Mouse (Mus musculus) cerebellum, postnatal 14 days (tissue): ENCODE data around the gene Itga10.
"Not testable (repeated sequence)": the region's sequence is repeated elsewhere in the genome, so short reads cannot be mapped to it uniquely, and the experiment has no call there.

ENCODE experiments used
- DNase-seq, 2 experiments: peaks; one replicate each; pipeline ENCODE4 v3.0.0; 2021; ENCODE audit warnings: mixed read lengths in 2 of 2

Itga10 gene

GRCm38 (mm10) chr3:96645018-96645649, at the start of gene Itga10:
TSS of gene Itga10 (plus strand) at chr3:96645584.
- peak; percentile 66 to 82 for DNase-seq

GRCm38 (mm10) chr3:96595661-96596060, 49.7 kb upstream of the Itga10 start:
- DNase-seq: peak; percentile 58

DNA sequence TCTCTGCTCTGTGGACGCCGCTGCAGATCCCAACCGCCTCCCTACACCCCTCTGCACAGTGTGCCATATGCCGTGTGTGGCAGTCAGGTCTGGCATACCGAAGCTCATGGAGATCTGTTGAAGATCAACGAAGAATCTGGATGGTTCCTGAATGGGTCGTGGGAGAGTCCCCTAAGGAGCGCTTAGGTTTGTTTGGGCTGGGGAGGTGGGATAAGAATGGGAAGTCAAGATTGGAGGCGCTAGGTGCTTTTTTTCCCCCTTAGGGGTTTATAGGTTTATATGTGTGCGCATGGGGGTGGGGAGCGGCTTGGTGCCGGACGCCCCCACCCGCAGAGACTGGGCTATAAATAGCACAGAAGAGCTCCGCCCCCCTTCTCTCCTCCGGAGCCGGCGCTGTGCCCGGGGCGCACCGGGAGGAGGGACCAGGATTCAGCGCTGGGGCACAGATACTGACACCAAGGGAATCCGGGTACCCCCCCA, 49.1 kb upstream of the Itga10 start, which contains the start of gene Ankrd34a:
Gene Ankrd34a, plus strand, starts transcription at position 409 of the 480 bp plus-strand sequence.
- peak; percentile 91 to 94 for DNase-seq

DNA sequence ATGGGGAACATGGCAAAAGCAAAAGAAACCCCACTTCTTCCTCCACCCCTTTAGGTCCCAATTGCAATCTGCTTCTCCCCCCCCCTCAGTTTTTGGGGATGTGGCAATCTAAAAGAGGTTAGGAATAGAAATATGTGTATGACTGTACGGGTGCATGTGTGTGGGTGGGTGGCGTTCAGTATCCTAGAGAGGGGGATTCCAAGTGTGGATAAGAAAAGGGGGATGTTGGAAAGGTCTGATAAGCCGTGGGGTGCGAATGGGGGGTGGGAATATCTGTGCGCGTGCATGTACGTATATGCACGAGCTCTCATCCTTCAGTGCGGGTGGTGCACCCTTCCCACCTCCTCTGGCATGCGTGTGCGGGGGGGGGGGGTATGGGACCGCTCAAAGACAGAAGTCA, 48.5 kb upstream of the Itga10 start:
- DNase-seq: peak; percentile 53 to 57

DNA sequence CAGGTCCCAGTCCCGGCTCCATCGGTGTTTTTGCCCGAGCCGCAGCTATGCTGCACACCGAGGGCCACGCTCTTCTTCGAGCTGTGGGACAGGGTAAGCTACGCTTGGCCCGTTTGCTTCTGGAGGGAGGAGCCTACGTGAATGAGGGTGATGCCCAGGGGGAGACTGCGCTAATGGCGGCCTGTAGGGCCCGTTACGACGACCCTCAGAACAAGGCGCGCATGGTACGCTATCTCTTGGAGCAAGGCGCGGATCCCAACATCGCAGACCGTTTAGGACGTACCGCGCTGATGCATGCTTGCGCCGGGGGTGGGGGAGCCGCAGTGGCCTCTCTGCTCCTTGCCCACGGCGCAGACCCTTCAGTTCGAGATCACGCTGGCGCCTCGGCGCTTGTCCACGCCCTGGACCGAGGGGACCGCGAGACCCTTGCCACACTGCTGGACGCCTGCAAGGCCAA, 47.9 kb upstream of the Itga10 start:
- DNase-seq: peak; percentile 59 to 63

DNA sequence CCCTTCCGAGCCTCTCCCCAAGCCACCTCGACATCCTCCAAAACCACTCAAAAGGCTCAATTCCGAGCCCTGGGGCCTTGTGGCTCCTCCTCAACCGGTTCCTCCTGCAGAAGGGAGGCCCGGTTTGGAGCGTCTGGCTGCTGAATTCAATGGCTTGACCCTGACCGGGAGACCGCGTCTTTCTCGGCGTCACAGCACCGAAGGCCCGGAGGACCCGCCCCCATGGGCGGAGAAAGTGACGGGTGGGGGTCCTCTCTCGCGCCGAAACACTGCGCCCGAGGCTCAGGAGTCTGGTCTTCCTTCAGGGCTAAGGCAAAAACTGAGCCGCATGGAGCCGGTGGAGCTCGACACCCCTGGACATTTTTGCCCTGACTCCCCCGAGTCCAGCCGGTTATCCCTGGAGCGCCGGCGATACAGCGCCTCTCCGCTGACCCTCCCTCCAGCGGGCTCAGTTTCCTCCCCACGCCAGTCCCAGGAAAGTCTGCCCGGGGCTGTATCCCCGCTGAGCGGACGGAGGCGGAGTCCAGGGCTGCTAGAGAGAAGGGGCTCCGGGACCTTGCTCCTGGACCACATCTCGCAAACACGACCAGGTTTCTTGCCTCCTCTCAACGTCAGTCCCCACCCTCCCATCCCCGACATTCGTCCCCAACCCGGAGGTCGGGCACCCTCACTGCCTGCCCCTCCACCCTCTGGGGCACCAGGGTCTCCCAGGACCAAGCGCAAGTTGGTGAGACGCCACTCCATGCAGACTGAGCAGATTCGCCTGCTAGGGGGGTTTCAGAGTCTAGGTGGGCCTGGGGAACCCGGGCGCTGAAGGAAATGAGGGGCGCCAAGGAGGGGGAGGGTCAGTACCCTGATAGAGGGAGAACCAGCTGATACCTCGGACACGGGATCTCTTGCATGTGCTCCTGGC, 47.0 kb upstream of the Itga10 start:
- peak; percentile 75 to 78 for DNase-seq

GRCm38 (mm10) chr3:96599069-96599393, 46.4 kb upstream of the Itga10 start:
- DNase-seq: peak in 1 of 2 experiments; percentile 28

DNA sequence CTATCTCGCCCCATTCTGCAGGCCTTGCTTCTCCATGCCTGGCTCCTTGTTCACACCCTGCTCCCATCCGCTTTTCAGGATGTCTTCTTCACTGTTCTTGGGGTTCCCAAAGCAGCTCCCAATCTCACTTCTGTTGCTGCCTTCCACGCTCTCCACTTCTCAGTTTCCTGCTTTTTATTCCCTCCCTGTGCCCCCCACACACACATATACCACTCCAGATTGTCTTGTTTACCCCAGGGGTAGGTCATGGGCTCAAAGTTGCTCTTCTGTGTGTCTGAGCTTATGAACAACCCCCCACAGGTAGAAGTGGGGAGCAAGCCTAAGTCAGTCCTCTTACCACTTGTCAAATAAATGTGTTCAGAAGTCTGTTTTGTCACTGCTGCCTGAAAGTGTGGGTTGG, 46.0 kb upstream of the Itga10 start:
- no peak for DNase-seq

GRCm38 (mm10) chr3:96600639-96601250, 44.6 kb upstream of the Itga10 start, which contains the start of gene Lix1l:
TSS of gene Lix1l (plus strand) at chr3:96601149.
- DNase-seq: peak; percentile 87 to 90

DNA sequence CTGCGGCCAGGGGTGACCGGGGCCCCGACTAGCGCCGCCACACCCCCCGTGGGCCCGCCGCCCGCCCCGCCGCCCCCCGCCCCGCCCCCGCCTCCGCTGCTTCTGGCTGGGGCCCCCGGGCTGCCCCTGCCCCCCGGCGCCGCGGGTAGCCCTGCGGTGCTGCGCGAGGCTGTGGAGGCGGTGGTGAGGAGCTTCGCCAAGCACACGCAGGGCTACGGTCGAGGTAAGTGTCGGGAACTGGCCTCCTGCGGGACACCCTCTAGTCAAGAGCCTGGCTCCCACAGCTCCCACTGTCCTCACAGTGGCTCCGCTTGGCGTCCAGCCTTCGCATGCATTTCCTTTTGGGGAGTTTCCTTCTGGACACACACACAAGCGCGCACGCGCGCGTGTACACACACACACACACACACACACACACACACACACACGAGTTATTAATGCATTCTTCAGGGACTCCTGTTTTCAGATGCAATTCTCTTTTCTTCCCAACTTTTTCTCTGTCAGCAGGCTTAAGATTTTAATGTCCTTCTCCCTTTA, 44.1 kb upstream of the Itga10 start:
- peak; percentile 71 for DNase-seq

GRCm38 (mm10) chr3:96601941-96602703, 43.3 kb upstream of the Itga10 start:
- peak; percentile 47 to 50 for DNase-seq

DNA sequence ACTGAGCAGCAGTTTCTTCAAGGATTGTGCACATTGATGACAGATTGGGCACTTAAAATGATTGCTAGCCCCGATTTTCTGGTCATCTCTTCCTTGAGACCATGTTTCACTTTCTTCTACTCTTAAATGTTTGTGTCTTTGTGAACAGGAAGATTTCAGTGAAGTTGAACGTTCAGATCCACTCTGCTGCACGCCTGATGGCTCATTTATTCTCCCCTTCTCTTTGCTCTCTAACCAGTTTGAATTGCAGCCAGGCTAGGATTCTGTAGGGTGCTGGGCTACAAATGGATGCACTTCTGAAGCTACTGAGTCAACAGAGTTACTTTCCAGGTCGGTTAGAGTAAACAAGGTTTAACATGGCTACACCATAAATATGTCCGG, 42.7 kb upstream of the Itga10 start:
- DNase-seq: no peak

- DNase-seq: peak; percentile 82 to 84
Measured at GRCm38 (mm10) chr3:96603311-96603710, 42.1 kb upstream of the Itga10 start.

DNA sequence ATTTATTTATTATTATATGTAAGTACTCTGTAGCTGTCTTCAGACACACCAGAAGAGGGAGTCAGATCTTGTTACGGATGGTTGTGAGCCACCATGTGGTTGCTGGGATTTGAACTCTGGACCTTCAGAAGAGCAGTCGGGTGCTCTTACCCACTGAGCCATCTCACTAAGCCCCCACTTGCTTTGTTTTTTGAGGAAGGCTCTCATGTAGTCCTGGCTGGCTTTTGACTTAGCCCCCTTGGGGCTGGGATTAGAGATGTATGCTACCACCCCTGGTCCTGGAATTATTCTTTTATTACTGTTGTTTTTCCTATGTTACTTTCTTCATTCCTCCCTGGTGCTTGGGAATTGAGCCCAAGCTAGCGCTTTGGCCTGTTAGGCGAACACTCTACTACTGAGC, 39.4 kb upstream of the Itga10 start:
- not testable (repeated sequence) for DNase-seq

GRCm38 (mm10) chr3:96606618-96607017, 38.8 kb upstream of the Itga10 start:
- no peak for DNase-seq

GRCm38 (mm10) chr3:96617941-96618340, 27.4 kb upstream of the Itga10 start:
- no peak for DNase-seq

DNA sequence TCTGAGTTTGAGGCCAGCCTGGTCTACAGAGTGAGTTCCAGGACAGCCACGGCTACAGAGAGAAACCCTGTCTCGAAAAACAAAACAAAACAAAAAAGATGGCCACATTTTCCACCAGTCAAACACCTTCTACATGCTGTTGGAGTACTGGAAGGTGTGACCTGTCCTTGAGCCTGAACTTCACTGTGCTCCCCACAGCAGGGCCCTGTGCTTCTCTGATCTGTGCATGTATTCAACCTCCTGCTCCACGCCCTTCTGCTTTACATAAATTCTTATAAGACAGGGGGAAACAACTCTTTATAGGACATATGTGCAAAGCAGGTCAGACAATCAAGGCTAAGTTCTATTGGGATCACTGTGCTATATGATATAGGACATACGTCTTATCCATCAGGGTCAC, 22.2 kb upstream of the Itga10 start:
- no peak for DNase-seq

- DNase-seq: peak; percentile 97 to 98
Measured at GRCm38 (mm10) chr3:96629729-96630600, 15.4 kb upstream of the Itga10 start, which contains the start of gene Rbm8a. TSS of gene Rbm8a (plus strand) at chr3:96629933.

DNA sequence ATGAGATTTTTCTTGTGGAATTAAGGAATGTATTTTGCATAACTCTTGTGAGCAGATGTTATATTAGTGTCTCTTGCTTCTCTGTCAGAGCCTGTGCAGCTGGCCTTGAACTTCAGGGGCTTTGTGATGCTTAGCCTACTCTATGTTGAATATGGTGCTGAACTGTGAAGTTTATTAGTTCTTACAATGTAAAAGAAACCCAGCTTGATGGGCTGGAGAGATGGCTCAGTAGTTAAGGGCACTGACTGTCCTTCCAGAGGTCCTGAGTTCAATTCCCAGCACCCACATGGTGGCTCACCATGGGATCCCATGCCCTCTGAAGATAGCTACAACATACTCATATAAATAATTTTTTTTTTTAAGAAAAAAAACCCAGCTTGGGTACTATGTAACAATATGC, 13.3 kb upstream of the Itga10 start:
- DNase-seq: no peak

- no peak for DNase-seq
Measured at GRCm38 (mm10) chr3:96634015-96634414, 11.4 kb upstream of the Itga10 start.
